Mouse (Mus musculus): ENCODE results near the gene AI413582. TPM values are rescaled to one million over a fixed set of nuclear protein-coding genes. Genes with fewer than 3 reads are reported as not detected.

The AI413582 gene
- polyA plus RNA-seq, 1 experiment from 2014 or later = 13.3 TPM

- no peaks in the 10 kb centered on the region for H3K4me1 ChIP-seq (ENCODE audit: control insufficient read depth, insufficient read depth, low read length)
- H3K4me3 ChIP-seq (ENCODE audit: low read depth, low read length) = no peak overlapping the region
- WGBS = 2% methylated on average over 10 of the region's 10 CpGs
- H3K9me3 ChIP-seq (replicated peaks; ENCODE audit: control insufficient read depth, low read length) = no peaks in the 10 kb centered on the region
- no peak overlapping the region for H3K9ac ChIP-seq (replicated peaks; ENCODE audit: low read length)
- H3K27ac ChIP-seq (replicated peaks; ENCODE audit: low read depth, low read length) = no peak overlapping the region
- H3K4me2 ChIP-seq (ENCODE audit: low read depth, low read length) = no peak overlapping the region; the same call in 1 of the 2 replicates
- DNase-seq (ENCODE audit: low spot score) (peak; percentile 95), ATAC-seq (replicated peaks; ENCODE audit: insufficient number of reproducible peaks, low FRiP score, low TSS enrichment, low read depth) (peak; percentile 81)
- no peaks in the 10 kb centered on the region for H3K27me3 ChIP-seq (ENCODE audit: control insufficient read depth, insufficient read depth, low read length)
- H3K36me3 ChIP-seq (replicated peaks; ENCODE audit: control insufficient read depth, insufficient read depth, low read depth, low read length) = no peaks in the 10 kb centered on the region
Measured at GRCm38 (mm10) chr17:27534718-27535117, 30.8 kb downstream of the AI413582 start.

GRCm38 (mm10) chr17:27533354-27533753, 32.2 kb downstream of the AI413582 start:
- no peaks in the 10 kb centered on the region for H3K36me3 ChIP-seq (replicated peaks; ENCODE audit: control insufficient read depth, insufficient read depth, low read depth, low read length)
- H3K9ac ChIP-seq (replicated peaks; ENCODE audit: low read length) = no peak overlapping the region
- no peak overlapping the region for H3K27ac ChIP-seq (replicated peaks; ENCODE audit: low read depth, low read length)
- H3K4me1 ChIP-seq (ENCODE audit: control insufficient read depth, insufficient read depth, low read length) = no peaks in the 10 kb centered on the region
- H3K4me3 ChIP-seq (ENCODE audit: low read depth, low read length) = no peak overlapping the region
- ATAC-seq (replicated peaks; ENCODE audit: insufficient number of reproducible peaks, low FRiP score, low TSS enrichment, low read depth) (no peak), DNase-seq (ENCODE audit: low spot score) (no peak)
- WGBS = 82% methylated on average over 3 of the region's 3 CpGs
- no peak overlapping the region for H3K4me2 ChIP-seq (ENCODE audit: low read depth, low read length)
- H3K9me3 ChIP-seq (replicated peaks; ENCODE audit: control insufficient read depth, low read length) = no peaks in the 10 kb centered on the region
- no peaks in the 10 kb centered on the region for H3K27me3 ChIP-seq (ENCODE audit: control insufficient read depth, insufficient read depth, low read length)

GRCm38 (mm10) chr17:27532095-27532494, 33.5 kb downstream of the AI413582 start:
- 92% methylated on average over 8 of the region's 8 CpGs for WGBS
- Histone ChIP-seq H3K9me3 (replicated peaks; ENCODE audit: control insufficient read depth, low read length) (no peaks in the 10 kb centered on the region), H3K27me3 (ENCODE audit: control insufficient read depth, insufficient read depth, low read length) (no peaks in the 10 kb centered on the region), H3K27ac (replicated peaks; ENCODE audit: low read depth, low read length) (no peak overlapping the region), H3K36me3 (replicated peaks; ENCODE audit: control insufficient read depth, insufficient read depth, low read depth, low read length) (no peaks in the 10 kb centered on the region), H3K9ac (replicated peaks; ENCODE audit: low read length) (no peak overlapping the region), H3K4me3 (ENCODE audit: low read depth, low read length) (no peak overlapping the region), H3K4me2 (ENCODE audit: low read depth, low read length) (no peak overlapping the region), H3K4me1 (ENCODE audit: control insufficient read depth, insufficient read depth, low read length) (no peaks in the 10 kb centered on the region)
- ATAC-seq (replicated peaks; ENCODE audit: insufficient number of reproducible peaks, low FRiP score, low TSS enrichment, low read depth) (no peak), DNase-seq (ENCODE audit: low spot score) (no peak)

GRCm38 (mm10) chr17:27528767-27529166, 36.8 kb downstream of the AI413582 start:
- Histone ChIP-seq H3K4me1 (ENCODE audit: control insufficient read depth, insufficient read depth, low read length) (no peaks in the 10 kb centered on the region), H3K4me2 (ENCODE audit: low read depth, low read length) (no peak overlapping the region), H3K4me3 (ENCODE audit: low read depth, low read length) (no peak overlapping the region), H3K27ac (replicated peaks; ENCODE audit: low read depth, low read length) (no peak overlapping the region), H3K36me3 (replicated peaks; ENCODE audit: control insufficient read depth, insufficient read depth, low read depth, low read length) (no peaks in the 10 kb centered on the region), H3K27me3 (ENCODE audit: control insufficient read depth, insufficient read depth, low read length) (no peaks in the 10 kb centered on the region), H3K9me3 (replicated peaks; ENCODE audit: control insufficient read depth, low read length) (no peaks in the 10 kb centered on the region), H3K9ac (replicated peaks; ENCODE audit: low read length) (no peak overlapping the region)
- 41% methylated on average over 5 of the region's 5 CpGs for WGBS
- ATAC-seq (replicated peaks; ENCODE audit: insufficient number of reproducible peaks, low FRiP score, low TSS enrichment, low read depth) (no peak), DNase-seq (ENCODE audit: low spot score) (no peak)

GRCm38 (mm10) chr17:27528030-27528429, 37.5 kb downstream of the AI413582 start:
- H3K4me3 ChIP-seq (ENCODE audit: low read depth, low read length) = no peak overlapping the region
- H3K4me1 ChIP-seq (ENCODE audit: control insufficient read depth, insufficient read depth, low read length) = no peaks in the 10 kb centered on the region
- H3K4me2 ChIP-seq (ENCODE audit: low read depth, low read length) = no peak overlapping the region
- H3K36me3 ChIP-seq (replicated peaks; ENCODE audit: control insufficient read depth, insufficient read depth, low read depth, low read length) = no peaks in the 10 kb centered on the region
- H3K27me3 ChIP-seq (ENCODE audit: control insufficient read depth, insufficient read depth, low read length) = no peaks in the 10 kb centered on the region
- no peaks in the 10 kb centered on the region for H3K9me3 ChIP-seq (replicated peaks; ENCODE audit: control insufficient read depth, low read length)
- no peak overlapping the region for H3K9ac ChIP-seq (replicated peaks; ENCODE audit: low read length)
- ATAC-seq (replicated peaks; ENCODE audit: insufficient number of reproducible peaks, low FRiP score, low TSS enrichment, low read depth) (no peak), DNase-seq (ENCODE audit: low spot score) (no peak)
- no peak overlapping the region for H3K27ac ChIP-seq (replicated peaks; ENCODE audit: low read depth, low read length)
- WGBS = 54% methylated on average over 8 of the region's 8 CpGs

GRCm38 (mm10) chr17:27527188-27527587, 38.4 kb downstream of the AI413582 start:
- no peak for DNase-seq (ENCODE audit: low spot score)
- Histone ChIP-seq H3K27me3 (ENCODE audit: control insufficient read depth, insufficient read depth, low read length) (no peaks in the 10 kb centered on the region), H3K36me3 (replicated peaks; ENCODE audit: control insufficient read depth, insufficient read depth, low read depth, low read length) (no peaks in the 10 kb centered on the region), H3K4me2 (ENCODE audit: low read depth, low read length) (no peak overlapping the region), H3K4me3 (ENCODE audit: low read depth, low read length) (no peak overlapping the region), H3K9me3 (replicated peaks; ENCODE audit: control insufficient read depth, low read length) (no peaks in the 10 kb centered on the region), H3K9ac (replicated peaks; ENCODE audit: low read length) (no peak overlapping the region), H3K27ac (replicated peaks; ENCODE audit: low read depth, low read length) (no peak overlapping the region), H3K4me1 (ENCODE audit: control insufficient read depth, insufficient read depth, low read length) (no peaks in the 10 kb centered on the region)
- WGBS = 81% methylated on average over 6 of the region's 6 CpGs
- ATAC-seq (replicated peaks; ENCODE audit: insufficient number of reproducible peaks, low FRiP score, low TSS enrichment, low read depth) = no peak

- WGBS = 36% methylated on average over 7 of the region's 7 CpGs
- Histone ChIP-seq H3K9ac (replicated peaks; ENCODE audit: low read length) (no peak overlapping the region), H3K27me3 (ENCODE audit: control insufficient read depth, insufficient read depth, low read length) (peaks cover 2% of the 10 kb centered on the region; the same call in 1 of the 2 replicates)
Measured at GRCm38 (mm10) chr17:27523121-27523520, 42.4 kb downstream of the AI413582 start.

GRCm38 (mm10) chr17:27521303-27521702, 44.3 kb downstream of the AI413582 start, which contains the start of gene Grm4:
TSS of gene Grm4 (minus strand) at chr17:27521403.
- WGBS = 65% methylated on average over 5 of the region's 5 CpGs
- H3K4me1 ChIP-seq (ENCODE audit: control insufficient read depth, insufficient read depth, low read length) = no peaks in the 10 kb centered on the region; the same call in 1 of the 2 replicates
- H3K9me3 ChIP-seq (replicated peaks; ENCODE audit: control insufficient read depth, low read length) = no peaks in the 10 kb centered on the region
- ATAC-seq (replicated peaks; ENCODE audit: insufficient number of reproducible peaks, low FRiP score, low TSS enrichment, low read depth) (no peak), DNase-seq (ENCODE audit: low spot score) (no peak)
- H3K27ac ChIP-seq (replicated peaks; ENCODE audit: low read depth, low read length) = no peak within 1 kb of the TSS
- no peaks in the 10 kb centered on the region for H3K36me3 ChIP-seq (replicated peaks; ENCODE audit: control insufficient read depth, insufficient read depth, low read depth, low read length)
- H3K27me3 ChIP-seq (ENCODE audit: control insufficient read depth, insufficient read depth, low read length) = peaks cover 2% of the 10 kb centered on the region; the same call in 1 of the 2 replicates
- H3K4me3 ChIP-seq (ENCODE audit: low read depth, low read length) = no peak within 1 kb of the TSS
- no peak within 1 kb of the TSS for H3K9ac ChIP-seq (replicated peaks; ENCODE audit: low read length)
- no peak within 1 kb of the TSS; the same call in 1 of the 2 replicates for H3K4me2 ChIP-seq (ENCODE audit: low read depth, low read length)

More at GRCm38 (mm10) chr17:27523121-27523520, 42.4 kb downstream of the AI413582 start:
- no peaks in the 10 kb centered on the region; the same call in 1 of the 2 replicates for H3K4me1 ChIP-seq (ENCODE audit: control insufficient read depth, insufficient read depth, low read length)
- ATAC-seq (replicated peaks; ENCODE audit: insufficient number of reproducible peaks, low FRiP score, low TSS enrichment, low read depth) (no peak), DNase-seq (ENCODE audit: low spot score) (no peak)
- H3K4me3 ChIP-seq (ENCODE audit: low read depth, low read length) = no peak overlapping the region
- no peak overlapping the region for H3K4me2 ChIP-seq (ENCODE audit: low read depth, low read length)
- no peaks in the 10 kb centered on the region for H3K36me3 ChIP-seq (replicated peaks; ENCODE audit: control insufficient read depth, insufficient read depth, low read depth, low read length)
- no peaks in the 10 kb centered on the region for H3K9me3 ChIP-seq (replicated peaks; ENCODE audit: control insufficient read depth, low read length)
- H3K27ac ChIP-seq (replicated peaks; ENCODE audit: low read depth, low read length) = no peak overlapping the region
